Mouse (Mus musculus) mesoderm, embryonic 11.5 days (tissue): ENCODE measurements around the gene D130052B06Rik.

Experiments
- DNase-seq: peaks from one replicate; pipeline ENCODE4 v3.0.0-alpha.2; 2012; ENCODE audit warnings: low read depth, low spot score

Gene D130052B06Rik

GRCm38 (mm10) chr11:33598986-33599385 is at the start of gene D130052B06Rik:
TSS of gene D130052B06Rik (plus strand) at chr11:33599302.
- no peak for DNase-seq

DNA sequence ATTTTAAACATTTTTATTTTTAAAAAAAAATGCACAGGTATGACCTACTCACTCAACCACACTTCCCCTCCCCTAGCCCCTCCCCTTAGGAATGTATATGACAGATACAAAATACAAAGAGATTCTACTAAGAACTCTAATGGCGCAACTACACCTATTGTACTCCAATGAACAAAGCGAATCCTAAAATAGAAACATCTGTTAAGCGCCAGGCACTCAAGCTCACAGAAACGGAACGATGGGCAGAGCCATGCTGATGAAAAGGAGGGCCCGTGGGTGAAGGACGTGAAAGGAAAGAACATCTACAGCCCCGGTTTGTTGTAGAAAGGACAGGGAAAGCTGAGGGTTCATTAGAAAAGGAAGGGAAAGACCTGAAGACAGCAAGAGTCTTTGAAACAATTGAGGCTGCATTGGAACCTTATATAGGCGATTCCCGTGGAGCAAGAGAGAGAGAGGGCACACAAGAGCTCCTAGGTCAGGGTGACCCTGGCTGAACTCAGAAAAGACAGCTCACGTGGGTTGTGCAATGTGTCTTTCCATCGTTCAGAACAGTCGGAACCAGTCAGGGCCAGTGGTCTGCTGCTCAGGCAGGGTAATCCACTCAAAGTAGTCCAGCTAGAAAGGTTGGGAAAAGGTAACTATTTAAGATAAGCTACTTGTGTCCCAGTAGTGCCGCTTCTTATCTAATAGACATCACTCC is 48.1 kb upstream of the D130052B06Rik start:
- DNase-seq, result no peak

DNA sequence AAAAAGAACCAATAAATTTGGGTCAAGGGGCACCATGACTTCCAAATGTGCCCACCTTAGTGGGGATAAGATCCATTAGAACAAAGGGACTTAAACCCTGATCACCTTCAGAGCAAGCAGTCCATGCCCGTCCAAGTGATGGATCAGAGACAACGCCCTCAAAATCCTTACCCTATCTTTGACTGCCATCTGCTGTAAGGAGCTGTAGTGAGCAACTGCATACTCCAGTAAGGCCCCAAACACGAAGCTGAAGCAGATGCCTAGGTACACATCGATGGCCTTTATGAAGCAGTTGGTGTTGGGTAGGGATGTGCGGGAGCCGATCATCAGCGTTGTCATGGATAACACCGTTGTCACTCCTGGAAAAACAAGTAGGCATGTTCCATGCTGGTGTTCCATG is 45.0 kb upstream of the D130052B06Rik start:
- no peak for DNase-seq

DNA sequence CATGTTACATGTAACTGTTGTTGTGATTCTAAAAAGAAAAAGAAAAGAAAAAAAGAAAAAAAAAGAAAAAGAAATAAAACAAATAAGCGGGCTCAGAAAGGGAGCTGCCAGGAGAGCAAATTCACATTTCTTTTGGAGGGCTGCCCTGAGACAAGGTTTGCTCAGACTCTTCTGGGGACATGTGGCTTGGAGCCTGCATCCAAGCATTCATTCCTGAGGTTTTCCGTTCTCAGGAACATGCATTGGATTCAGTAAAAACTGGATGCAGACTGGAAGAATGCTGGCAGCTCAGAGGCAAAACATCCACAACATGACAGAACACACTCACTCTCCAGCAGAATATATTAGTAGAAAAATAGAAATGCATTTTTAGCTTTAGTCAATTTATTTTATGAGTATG is 35.2 kb upstream of the D130052B06Rik start:
- DNase-seq, result no peak

DNA sequence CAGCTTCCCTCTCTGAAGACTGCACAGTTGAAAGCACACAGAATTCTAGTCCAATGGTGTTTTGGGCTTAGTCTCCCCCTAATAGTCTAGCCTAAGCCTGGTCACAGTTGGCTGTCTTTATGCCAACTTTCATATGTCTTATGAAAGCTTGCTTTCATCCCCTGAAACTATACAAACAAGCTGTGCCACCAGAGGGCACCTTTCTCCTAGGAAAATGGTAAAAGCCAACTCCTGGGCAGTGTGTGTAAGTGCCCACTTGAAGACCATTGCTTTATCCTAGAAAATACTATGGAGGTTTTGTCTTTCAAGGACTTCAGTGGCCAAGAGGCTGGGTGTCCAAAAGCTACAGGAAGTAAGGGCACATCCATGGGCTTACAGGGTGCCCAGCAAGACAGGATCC is 28.7 kb upstream of the D130052B06Rik start:
- DNase-seq, result peak; percentile 7

- DNase-seq, result no peak
Observed at GRCm38 (mm10) chr11:33574944-33575343, 24.2 kb upstream of the D130052B06Rik start.

- no peak for DNase-seq
Observed at GRCm38 (mm10) chr11:33578859-33579258, 20.2 kb upstream of the D130052B06Rik start, which contains the start of gene Gabrp. TSS of gene Gabrp (minus strand) at chr11:33578959.

GRCm38 (mm10) chr11:33579621-33580020 is 19.5 kb upstream of the D130052B06Rik start:
- DNase-seq, result no peak

DNA sequence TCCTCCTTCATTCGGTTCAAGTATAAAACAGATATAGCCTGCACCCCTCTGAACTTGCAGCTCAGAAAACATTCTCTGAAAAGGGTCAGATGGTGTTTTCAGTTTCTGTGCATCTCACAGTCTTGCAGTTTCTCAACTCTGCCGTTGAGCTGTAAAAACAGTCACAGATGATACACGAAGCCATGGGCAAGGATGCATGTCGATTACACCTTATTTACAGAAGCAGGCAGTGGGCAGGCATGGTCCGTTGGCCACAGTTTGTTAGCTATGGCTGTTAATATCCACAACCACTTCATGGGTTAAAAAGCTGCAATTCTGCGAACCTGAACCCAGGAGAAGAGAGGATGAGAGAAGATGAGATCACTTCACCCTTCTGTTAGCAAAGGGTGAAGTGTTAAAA is 12.5 kb upstream of the D130052B06Rik start:
- DNase-seq, result no peak

GRCm38 (mm10) chr11:33590771-33591170 is 8.3 kb upstream of the D130052B06Rik start:
- DNase-seq, result no peak

DNA sequence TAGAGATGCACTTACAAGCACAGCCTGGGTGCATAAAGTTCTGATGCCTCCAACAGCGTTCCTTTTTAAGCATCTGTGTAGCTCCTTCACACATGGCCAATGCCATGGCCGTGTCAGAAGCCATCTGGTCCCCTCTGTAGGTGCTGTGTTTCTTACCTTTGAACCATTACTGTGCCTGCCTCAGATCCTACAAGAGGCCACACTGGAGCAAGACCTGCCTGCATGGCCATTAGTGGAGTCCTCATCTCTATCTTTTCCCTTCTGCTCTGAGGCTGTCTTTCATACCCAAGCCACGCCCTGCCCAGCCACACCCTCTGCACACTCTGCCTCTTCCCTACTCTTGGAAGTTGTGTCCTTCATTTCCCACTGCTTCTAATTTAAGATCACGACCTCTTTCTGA is 6.3 kb upstream of the D130052B06Rik start:
- DNase-seq, result no peak

DNA sequence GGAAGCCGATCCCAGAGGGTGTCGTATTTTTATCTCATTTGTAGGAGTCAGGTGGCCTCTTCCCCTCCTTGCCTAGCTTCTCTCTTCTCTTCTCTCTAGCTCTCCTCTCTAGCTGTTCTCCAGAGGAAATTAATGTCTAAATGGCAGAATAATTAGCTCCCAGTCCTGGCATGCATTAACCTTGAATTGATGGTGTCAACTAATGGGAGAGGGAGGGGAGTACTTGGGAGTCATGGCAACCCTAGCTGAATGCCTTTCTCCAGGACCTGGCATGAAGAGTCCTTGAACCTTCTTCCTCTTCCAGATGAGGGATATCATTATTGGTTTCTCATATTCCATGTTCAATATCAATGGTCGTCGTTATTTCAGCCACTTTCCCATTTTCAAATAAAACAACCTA is 2.4 kb upstream of the D130052B06Rik start:
- DNase-seq, result peak; percentile 22

DNA sequence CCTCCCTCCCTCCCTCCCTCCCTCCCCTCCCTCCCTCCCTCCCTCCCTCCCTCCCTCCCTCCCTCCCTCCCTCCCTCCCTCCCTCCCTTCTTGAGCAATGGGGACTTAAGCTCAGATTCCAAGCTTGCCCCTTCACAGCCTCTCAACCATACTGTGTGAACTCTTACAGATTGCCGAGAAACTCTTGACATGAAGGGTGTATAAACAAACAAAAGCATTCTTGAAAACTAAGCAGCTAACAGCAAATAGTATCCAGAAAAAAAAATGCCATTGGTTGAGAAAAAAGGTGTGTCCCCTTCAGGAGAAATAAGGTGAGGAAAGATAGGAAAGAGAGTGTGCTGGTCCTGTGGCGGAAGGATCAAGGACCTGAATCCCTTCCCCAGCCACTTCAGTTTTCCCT is 4.1 kb downstream of the D130052B06Rik start:
- DNase-seq, result no peak

DNA sequence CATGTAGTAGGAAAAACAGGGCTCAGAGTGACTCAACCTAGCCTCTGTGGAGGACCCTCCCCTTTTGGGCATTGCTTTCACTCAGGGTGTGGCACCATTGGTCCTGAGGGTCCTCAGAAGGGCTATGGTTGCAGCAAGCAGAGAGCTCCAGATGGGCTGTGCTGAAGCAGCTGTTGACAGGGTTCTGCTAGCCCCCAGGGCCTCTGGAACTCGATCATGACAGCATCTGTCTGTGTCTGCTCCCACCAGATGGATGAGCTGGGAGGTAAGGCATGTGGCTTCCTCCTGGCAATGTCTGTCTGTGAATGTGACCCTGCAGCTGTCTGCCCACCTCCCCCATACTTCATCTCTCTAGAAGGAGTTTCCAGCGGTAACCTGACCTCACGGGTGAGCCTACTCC is 8.7 kb downstream of the D130052B06Rik start:
- DNase-seq, result peak; percentile 74

GRCm38 (mm10) chr11:33614218-33614617 is 15.1 kb downstream of the D130052B06Rik start:
- DNase-seq, result peak; percentile 79

DNA sequence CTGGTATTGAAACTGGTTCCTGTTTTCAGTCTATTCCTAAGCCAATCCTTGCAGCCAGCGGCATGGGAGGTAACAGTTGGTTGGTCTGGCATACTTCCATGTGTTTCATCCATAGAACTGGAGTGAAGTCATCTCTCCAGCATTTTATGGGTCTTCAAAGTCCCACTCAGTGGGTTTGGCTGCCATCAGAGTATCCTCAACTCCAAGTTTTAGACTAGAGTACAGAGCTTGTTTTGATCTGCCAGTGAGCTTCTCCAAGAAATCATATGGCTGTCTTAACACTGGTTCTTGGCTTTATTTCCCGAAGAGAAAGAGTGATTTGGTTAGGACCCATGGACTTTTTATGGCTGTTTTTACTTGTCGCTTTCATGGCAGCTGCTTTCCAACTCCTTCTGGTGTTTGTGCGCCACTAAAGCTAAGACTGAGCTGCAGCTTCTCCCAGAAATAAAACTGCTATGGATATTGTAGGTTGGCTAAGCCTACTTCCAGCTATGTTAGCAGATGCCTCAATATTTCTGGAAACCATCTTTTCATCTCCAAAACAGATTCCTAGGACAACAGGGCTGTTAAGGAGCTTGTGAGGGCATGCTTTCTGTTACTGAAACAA is 28.1 kb downstream of the D130052B06Rik start:
- no peak for DNase-seq

GRCm38 (mm10) chr11:33637107-33637506 is 38.0 kb downstream of the D130052B06Rik start:
- no peak for DNase-seq

- no peak for DNase-seq
Observed at GRCm38 (mm10) chr11:33649358-33649757, 50.3 kb downstream of the D130052B06Rik start.

GRCm38 (mm10) chr11:33654485-33654884 is 55.4 kb downstream of the D130052B06Rik start:
- DNase-seq, result no peak

- DNase-seq, result no peak
Observed at GRCm38 (mm10) chr11:33655221-33655620, 56.1 kb downstream of the D130052B06Rik start.

- no peak for DNase-seq
Observed at GRCm38 (mm10) chr11:33655861-33656593, 56.9 kb downstream of the D130052B06Rik start.

GRCm38 (mm10) chr11:33660016-33660913 is 61.2 kb downstream of the D130052B06Rik start:
- no peak for DNase-seq
